8 mouse cellular contexts compared by ENCODE assay signal in genomic region chrX:20946055-20946454, GRCm38 (mm10). TPM values are rescaled to one million over a fixed set of nuclear protein-coding genes. Genes with fewer than 3 reads are reported as not detected.
DNase-seq lines count a peak whose midpoint lies in the region; ATAC-seq and TF ChIP-seq lines count a peak whose summit lies in the region.

No protein-coding gene starts in this region.

- intact Hi-C loops in left cerebral cortex, adult 2 months (cut with DNase I) = loop anchor here (5.0 kb wide), 1 partner anchor 284 kb away; no protein-coding TSS in a partner anchor

- WGBS in cerebellum, adult 2 months = 1% methylated on average over 4 of the region's 4 CpGs

- DNase-seq in left cerebral cortex, adult 18-20 months (ENCODE audit: low spot score in 2 of 2) = peak; percentile 43 to 65
- DNase-seq in left cerebral cortex, adult 11 months (ENCODE audit: low spot score) = no peak
- peak; percentile 51 for DNase-seq in Muller cell, postnatal 12 days (ENCODE audit: inconsistent ontology term)
- peak; percentile 61 to 68 for DNase-seq in cerebellum, adult 2 months
- DNase-seq in gastrocnemius, adult 8-10 months (ENCODE audit: low spot score in 2 of 2) = peak; percentile 21 to 39
- peak; percentile 30 to 56 for DNase-seq in left cerebral cortex, adult 2 months (ENCODE audit: extremely low spot score in 1 of 2, low spot score in 2 of 2)
- peak; percentile 37 for DNase-seq in retina, adult 2 months (ENCODE audit: low read depth, low spot score)

- no peak for ATAC-seq in activated CD4-positive, CD25-positive, alpha-beta regulatory T cell, adult 4 months

- H3K4me1 ChIP-seq in cerebellum, adult 2 months (ENCODE audit: control insufficient read depth, insufficient read depth, low read length) = no peaks in the 10 kb centered on the region

- no peak for TF ChIP-seq POLR2A in cerebellum, adult 2 months (IDR thresholded peaks at IDR 0.05; ENCODE audit: borderline replicate concordance, insufficient read depth, low read length)

- no peaks in the 10 kb centered on the region for H3K27me3 ChIP-seq in cerebellum, adult 2 months (ENCODE audit: control insufficient read depth, insufficient read depth, low read length)

- H3K27ac ChIP-seq in cerebellum, adult 2 months (ENCODE audit: insufficient read depth, low read length) = no peak overlapping the region
- H3K27ac ChIP-seq in left cerebral cortex, adult 2 months = no peak overlapping the region

- H3K4me3 ChIP-seq in cerebellum, adult 2 months (replicated peaks; ENCODE audit: insufficient read depth, low read depth, low read length) = no peak overlapping the region
- no peak overlapping the region for H3K4me3 ChIP-seq in left cerebral cortex, adult 2 months

- TF ChIP-seq CTCF in cerebellum, adult 2 months (IDR thresholded peaks at IDR 0.05; ENCODE audit: borderline replicate concordance, insufficient read depth, low read depth, low read length) = peak; percentile 53; the same call in 1 of the 2 replicates
- TF ChIP-seq CTCF in left cerebral cortex, adult 2 months (IDR thresholded peaks at IDR 0.05) = peak; percentile 64

RNA-seq across cellular contexts. Expression of gene Elk1, which starts 4.4 kb away (rescaled TPM):
- 10 to 100 TPM; 49.1 to 58.4 TPM for total RNA-seq in left cerebral cortex, adult 18-20 months (2021)
- 35.5 and 42.0 TPM in 2 replicates for polyA plus RNA-seq in cerebellum, adult 2 months (2012; rRNA removed)
- 1 to 10 TPM; 5.6 to 6.9 (median 6.1) TPM for total RNA-seq in gastrocnemius, adult 8-10 months (2022)
- total RNA-seq in left cerebral cortex, adult 2 months (2021) = 10 to 100 TPM; 55.4 to 56.8 TPM
- 1 to 10 TPM; 3.9 to 4.1 TPM for polyA plus RNA-seq in activated CD4-positive, CD25-positive, alpha-beta regulatory T cell, adult 4 months (2017; shearing (Covaris generic))

RNA-seq across cellular contexts. Expression of gene Cfp, which starts 14.7 kb away (rescaled TPM):
- total RNA-seq in left cerebral cortex, adult 18-20 months (2021) = 10 to 100 TPM; 12.1 to 12.8 TPM
- polyA plus RNA-seq in cerebellum, adult 2 months (2012; rRNA removed) = 31.1 and 32.5 TPM in 2 replicates
- total RNA-seq in gastrocnemius, adult 8-10 months (2022) = 1 to 10 TPM; 1.3 to 4.5 (median 2.1) TPM
- total RNA-seq in left cerebral cortex, adult 2 months (2021) = 10 to 100 TPM; 15.9 to 19.1 TPM
- 1 to 10 TPM; 2.4 to 5.2 TPM for polyA plus RNA-seq in activated CD4-positive, CD25-positive, alpha-beta regulatory T cell, adult 4 months (2017; shearing (Covaris generic))

RNA-seq across cellular contexts. Expression of gene Uxt, which starts 15.8 kb away (rescaled TPM):
- total RNA-seq in left cerebral cortex, adult 18-20 months (2021) = 10 to 100 TPM; 13.7 to 14.7 TPM
- 14.9 and 16.7 TPM in 2 replicates for polyA plus RNA-seq in cerebellum, adult 2 months (2012; rRNA removed)
- 10 to 100 TPM; 28.9 to 38.7 (median 37.2) TPM for total RNA-seq in gastrocnemius, adult 8-10 months (2022)
- 10 to 100 TPM; 10.3 to 12.9 TPM for total RNA-seq in left cerebral cortex, adult 2 months (2021)
- polyA plus RNA-seq in activated CD4-positive, CD25-positive, alpha-beta regulatory T cell, adult 4 months (2017; shearing (Covaris generic)) = 10 to 100 TPM; 40.8 to 49.3 TPM

RNA-seq across cellular contexts. Expression of gene Syn1, which starts 25.3 kb away (rescaled TPM):
- total RNA-seq in left cerebral cortex, adult 18-20 months (2021) = 100 to 1,000 TPM; 486 to 496 TPM
- polyA plus RNA-seq in cerebellum, adult 2 months (2012; rRNA removed) = 164 and 171 TPM in 2 replicates
- under 1 TPM in 1 of 4 experiments, not detected in 3; 0.10 TPM for total RNA-seq in gastrocnemius, adult 8-10 months (2022)
- 100 to 1,000 TPM; 542 to 553 TPM for total RNA-seq in left cerebral cortex, adult 2 months (2021)
- polyA plus RNA-seq in activated CD4-positive, CD25-positive, alpha-beta regulatory T cell, adult 4 months (2017; shearing (Covaris generic)) = not detected

Comparison
In these comparisons a context has a peak if more than half of its experiments do, and no peak if none do; other contexts are left out.
1. RNA of gene Elk1, which starts 4.4 kb away (total RNA-seq): 49.1 to 58.4 TPM in left cerebral cortex, adult 18-20 months and 55.4 to 56.8 TPM in left cerebral cortex, adult 2 months; 5.6 to 6.9 TPM in gastrocnemius, adult 8-10 months; every median in the first group is over 4 times any median in the second.